Mouse (Mus musculus): ENCODE data around the gene Gm21992.

Gm21992 gene

GRCm38 (mm10) chr19:4811063-4811908, at the start of gene Gm21992, which contains the start of gene Rbm14:
Gm21992 (minus strand) TSS chr19:4811612.
Rbm14 (minus strand) TSS chr19:4811634.
- DNase-seq (ENCODE audit: low spot score in 2 of 2): peak; percentile 93 to 98

- DNase-seq (ENCODE audit: low spot score in 2 of 2): no peak
Observed at GRCm38 (mm10) chr19:4859081-4859480, 47.7 kb upstream of the Gm21992 start.

- no peak for DNase-seq (ENCODE audit: low spot score in 2 of 2)
Observed at GRCm38 (mm10) chr19:4855951-4856350, 44.5 kb upstream of the Gm21992 start.

- DNase-seq (ENCODE audit: low spot score in 2 of 2): no peak
Observed at GRCm38 (mm10) chr19:4855470-4855820, 44.0 kb upstream of the Gm21992 start.

- DNase-seq (ENCODE audit: low spot score in 2 of 2): peak; percentile 69 to 89
Observed at GRCm38 (mm10) chr19:4854552-4855469, 43.4 kb upstream of the Gm21992 start, which contains the start of gene Ctsf. Ctsf (plus strand) TSS chr19:4855130.

- DNase-seq (ENCODE audit: low spot score in 2 of 2): no peak
Observed at GRCm38 (mm10) chr19:4850281-4850680, 38.9 kb upstream of the Gm21992 start.

- no peak for DNase-seq (ENCODE audit: low spot score in 2 of 2)
Observed at GRCm38 (mm10) chr19:4849800-4850199, 38.4 kb upstream of the Gm21992 start.

- DNase-seq (ENCODE audit: low spot score in 2 of 2): no peak
Observed at GRCm38 (mm10) chr19:4847490-4847889, 36.1 kb upstream of the Gm21992 start.

- no peak for DNase-seq (ENCODE audit: low spot score in 2 of 2)
Observed at GRCm38 (mm10) chr19:4845846-4846245, 34.4 kb upstream of the Gm21992 start.

- DNase-seq (ENCODE audit: low spot score in 2 of 2): no peak
Observed at GRCm38 (mm10) chr19:4842611-4843010, 31.2 kb upstream of the Gm21992 start.

GRCm38 (mm10) chr19:4840848-4841247, 29.4 kb upstream of the Gm21992 start:
- no peak for DNase-seq (ENCODE audit: low spot score in 2 of 2)

GRCm38 (mm10) chr19:4839149-4839548, 27.7 kb upstream of the Gm21992 start, which contains the start of the genes Ccs and Ccdc87:
Ccs (minus strand) TSS chr19:4839332.
Ccdc87 (plus strand) TSS chr19:4839366.
- DNase-seq (ENCODE audit: low spot score in 2 of 2): peak; percentile 95 to 96

- no peak for DNase-seq (ENCODE audit: low spot score in 2 of 2)
Observed at GRCm38 (mm10) chr19:4838526-4839140, 27.2 kb upstream of the Gm21992 start.

- DNase-seq (ENCODE audit: low spot score in 2 of 2): no peak
Observed at GRCm38 (mm10) chr19:4837049-4837448, 25.6 kb upstream of the Gm21992 start.

- DNase-seq (ENCODE audit: low spot score in 2 of 2): no peak
Observed at GRCm38 (mm10) chr19:4836096-4836495, 24.7 kb upstream of the Gm21992 start.

- DNase-seq (ENCODE audit: low spot score in 2 of 2): no peak
Observed at GRCm38 (mm10) chr19:4833977-4834376, 22.6 kb upstream of the Gm21992 start.

- DNase-seq (ENCODE audit: low spot score in 2 of 2): no peak
Observed at GRCm38 (mm10) chr19:4829156-4829555, 17.7 kb upstream of the Gm21992 start.

- no peak for DNase-seq (ENCODE audit: low spot score in 2 of 2)
Observed at GRCm38 (mm10) chr19:4828444-4829114, 17.2 kb upstream of the Gm21992 start.

- DNase-seq (ENCODE audit: low spot score in 2 of 2): peak in 1 of 2 experiments; percentile 50
Observed at GRCm38 (mm10) chr19:4820678-4821303, 9.4 kb upstream of the Gm21992 start.

GRCm38 (mm10) chr19:4817182-4817835, 5.9 kb upstream of the Gm21992 start:
- DNase-seq (ENCODE audit: low spot score in 2 of 2): no peak
